Mouse (Mus musculus) right cerebral cortex, postnatal 36 days (tissue): Measurements from ENCODE around the gene Crb3.

Experiments used
- DNase-seq, 2 experiments: peaks; one replicate each; pipeline ENCODE4 v3.0.0; 2022; ENCODE audit warnings: low spot score in 2 of 2, mixed read lengths in 1 of 2

The Crb3 gene

DNA sequence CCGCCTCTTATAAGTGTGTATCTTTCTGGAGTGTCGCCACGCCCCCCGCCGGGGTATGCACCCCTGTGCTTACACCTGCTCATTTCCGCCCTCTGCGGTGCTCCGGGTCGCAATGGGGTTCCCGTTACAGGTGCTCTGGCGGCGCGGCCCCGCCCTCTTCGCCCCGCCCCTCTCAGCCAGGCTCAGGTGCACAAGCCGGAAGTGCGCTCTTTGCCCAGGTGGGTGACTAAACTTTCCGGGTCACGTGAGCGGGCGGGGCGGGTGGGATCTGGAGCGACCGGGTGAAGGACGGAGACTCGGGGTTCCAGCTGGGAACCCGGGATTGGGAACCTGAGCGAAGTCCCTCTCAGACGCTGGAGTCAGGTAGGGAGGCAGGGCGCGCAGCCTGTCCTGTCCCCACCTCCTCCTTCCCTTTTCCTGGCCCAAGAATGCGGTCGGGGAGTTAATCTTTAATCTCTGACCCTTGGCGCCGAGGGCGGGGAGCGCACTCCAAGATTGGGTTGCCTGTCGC, 3.2 kb downstream of the Crb3 start:
- DNase-seq, result no peak

DNA sequence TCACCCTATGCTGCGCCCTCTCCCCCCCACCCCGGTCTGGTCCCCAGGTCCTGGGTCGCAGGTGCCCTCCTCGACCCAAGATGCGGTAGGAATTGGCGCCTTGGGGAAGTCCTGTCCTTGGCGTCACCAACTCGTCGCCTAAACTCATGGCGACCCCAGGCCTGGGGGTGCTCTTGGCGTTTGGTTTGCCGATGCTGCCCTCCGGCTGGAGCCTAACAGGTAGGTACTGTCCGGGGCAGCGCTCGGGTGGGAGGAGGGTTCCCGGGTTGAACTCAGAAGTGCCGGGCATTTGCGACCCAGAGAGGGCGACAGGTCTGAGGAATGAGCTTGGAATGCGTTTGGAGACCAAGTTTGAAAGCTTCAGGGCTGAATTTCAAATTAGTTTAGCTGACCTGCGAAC, 3.6 kb downstream of the Crb3 start:
- no peak for DNase-seq

DNA sequence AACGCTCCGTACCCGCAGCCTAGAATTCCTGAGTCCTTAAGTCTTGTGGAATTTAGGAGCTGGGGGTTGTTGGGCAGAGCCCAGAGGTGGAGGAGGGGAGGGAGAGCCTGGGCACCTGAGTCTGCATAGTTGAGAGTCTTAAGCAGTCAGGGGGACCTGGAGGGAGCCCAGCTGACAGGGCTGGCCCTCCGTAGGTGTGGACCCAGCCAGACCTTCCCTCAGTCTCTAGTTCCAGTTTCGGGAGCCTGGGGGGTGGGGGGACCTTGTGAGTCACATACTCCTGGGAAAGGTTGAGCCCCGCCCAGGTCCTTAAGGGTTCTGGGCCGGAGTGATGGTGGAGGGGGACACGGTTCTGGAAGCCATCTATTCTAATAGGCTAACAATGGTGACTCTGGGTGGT, 4.1 kb downstream of the Crb3 start:
- DNase-seq, result no peak

DNA sequence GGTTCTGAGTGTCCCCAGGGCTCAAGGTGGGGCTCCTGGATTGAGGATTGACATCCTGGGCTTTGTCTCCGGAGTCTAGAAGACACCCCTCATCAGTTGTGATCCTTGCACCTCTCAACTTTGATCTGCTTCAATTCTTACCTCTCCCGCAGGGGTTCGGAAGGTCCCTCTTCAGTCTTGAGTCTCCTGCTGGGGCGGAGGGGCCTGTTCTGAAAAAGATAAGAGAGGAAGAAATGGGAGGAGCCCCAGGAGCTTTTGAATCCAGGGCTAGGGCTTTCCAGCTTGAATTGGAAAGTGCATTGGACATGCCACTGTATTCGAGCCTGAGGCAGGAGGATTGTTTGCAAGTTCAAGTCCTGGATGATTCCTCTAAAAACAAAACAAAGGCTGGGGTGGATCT, 8.0 kb downstream of the Crb3 start:
- no peak for DNase-seq

DNA sequence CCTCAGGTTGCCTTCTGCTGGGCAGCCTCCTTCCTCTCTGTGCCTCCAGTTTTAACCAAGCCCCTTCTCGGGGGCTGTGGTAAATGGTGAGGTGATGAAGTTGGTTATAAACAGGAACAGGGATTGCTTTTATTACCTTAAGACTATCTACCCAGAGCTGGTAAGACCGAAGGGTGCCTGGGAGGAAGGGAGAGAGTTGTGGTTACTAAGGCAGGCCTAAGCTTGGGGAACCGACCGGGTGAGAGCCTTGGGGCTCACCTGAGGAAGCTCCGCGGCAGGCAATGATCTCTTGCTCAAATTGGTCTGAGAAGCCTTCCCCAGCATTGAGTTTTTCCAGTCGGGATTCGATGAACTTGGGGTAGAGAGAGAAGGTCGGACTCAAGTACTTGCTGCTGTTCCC, 11.4 kb downstream of the Crb3 start:
- DNase-seq, result no peak

DNA sequence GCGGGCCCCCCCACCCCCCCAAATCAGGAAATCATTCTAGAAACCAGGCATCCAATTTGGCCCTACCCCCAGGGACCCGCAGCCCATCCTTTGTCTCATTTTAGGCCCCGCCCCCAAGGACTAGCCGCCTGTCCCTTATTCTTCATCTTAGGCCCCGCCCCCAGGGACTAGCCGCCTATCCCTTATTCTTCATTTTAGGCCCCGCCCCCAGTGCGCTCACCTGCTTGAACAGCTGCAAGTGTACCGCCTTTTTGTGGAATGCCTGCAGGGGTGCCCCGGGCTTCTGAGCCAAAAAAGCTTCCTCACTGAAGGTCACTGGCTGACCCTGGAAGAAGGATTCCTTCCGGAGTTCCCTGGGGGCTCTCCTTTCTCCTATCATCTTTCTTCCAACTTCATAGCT, 11.8 kb downstream of the Crb3 start:
- DNase-seq, result no peak

DNA sequence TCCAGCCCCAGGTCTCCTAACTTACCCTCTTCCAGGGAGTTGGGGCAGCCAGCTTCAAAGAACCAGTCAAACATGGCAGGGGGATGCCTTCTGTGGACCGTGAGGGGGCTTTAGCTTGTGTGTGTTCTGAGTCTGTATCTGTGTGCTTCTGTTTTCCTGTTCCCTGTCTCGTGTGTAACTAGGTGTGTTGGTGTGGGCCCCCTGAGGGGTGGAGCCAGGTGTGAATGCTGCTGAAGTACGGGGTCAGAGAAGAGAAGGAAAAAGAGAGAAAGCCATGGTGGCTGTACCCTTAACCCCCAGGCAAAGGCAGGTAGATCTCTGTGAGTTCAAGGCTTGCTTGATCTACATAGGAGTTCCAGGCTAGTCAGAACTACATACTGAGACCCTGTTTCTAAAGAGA, 18.0 kb downstream of the Crb3 start:
- DNase-seq, result no peak

DNA sequence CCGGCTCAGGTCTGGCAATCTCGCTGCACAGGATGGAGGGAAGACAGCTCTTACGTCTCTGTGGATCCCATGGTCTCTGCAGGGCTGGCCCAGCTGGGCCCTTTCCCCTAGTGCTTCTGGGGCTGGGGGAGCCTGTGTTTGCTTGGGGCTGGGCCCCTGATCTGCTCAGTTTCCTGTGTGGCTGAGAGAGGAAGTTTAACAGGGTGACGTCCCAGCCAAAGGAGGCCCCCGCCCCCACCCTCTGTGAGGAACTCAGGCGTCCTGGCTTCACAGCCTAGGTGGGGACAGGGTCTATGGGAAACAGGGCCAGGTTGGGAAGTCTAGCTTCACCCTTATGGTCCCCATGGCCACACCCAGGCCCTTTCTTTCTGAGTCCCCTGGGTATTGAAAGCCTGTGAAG, 19.4 kb downstream of the Crb3 start, which contains the start of gene Dennd1c:
Dennd1c (minus strand) TSS at position 179 of the 400 bp plus-strand sequence.
- no peak for DNase-seq

DNA sequence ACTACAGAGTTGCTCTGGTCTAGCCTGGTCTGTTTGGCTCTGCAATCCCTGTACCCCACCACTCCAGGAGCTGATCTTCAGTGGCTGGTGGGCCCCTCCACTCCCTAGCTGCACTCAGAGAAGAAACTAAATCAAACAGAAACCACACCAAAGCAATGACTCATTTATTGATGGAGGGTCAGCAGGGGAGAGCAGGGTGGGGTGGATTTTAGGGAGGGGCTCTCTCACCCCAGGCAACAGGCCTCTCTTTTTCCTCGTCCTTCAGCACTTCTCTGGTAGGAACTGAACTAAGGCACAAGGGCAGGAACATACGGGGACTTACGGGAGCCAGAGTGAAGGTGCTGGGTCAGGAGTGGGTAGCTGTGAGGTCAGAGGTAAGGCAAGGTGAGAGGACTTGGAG, 21.0 kb downstream of the Crb3 start:
- no peak for DNase-seq

DNA sequence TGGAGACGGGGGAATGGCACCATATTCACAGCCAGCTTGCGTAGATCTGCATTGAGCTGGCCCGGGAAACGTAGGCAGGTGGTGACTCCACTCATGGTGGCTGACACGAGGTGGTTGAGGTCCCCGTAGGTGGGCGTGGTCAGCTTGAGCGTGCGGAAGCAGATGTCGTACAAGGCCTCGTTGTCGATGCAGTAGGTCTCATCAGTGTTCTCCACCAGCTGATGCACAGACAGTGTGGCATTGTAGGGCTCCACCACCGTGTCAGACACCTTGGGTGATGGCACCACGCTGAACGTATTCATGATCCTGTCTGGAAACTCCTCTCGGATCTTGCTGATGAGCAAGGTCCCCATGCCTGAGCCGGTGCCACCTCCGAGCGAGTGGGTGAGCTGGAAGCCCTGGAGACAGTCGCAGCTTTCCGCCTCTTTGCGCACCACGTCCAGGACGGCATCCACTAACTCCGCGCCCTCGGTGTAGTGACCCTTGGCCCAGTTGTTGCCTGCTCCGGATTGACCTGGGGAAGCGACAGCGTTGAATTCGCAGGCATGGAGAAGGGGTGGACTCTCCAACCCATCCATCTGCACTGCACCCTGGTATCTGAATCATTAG, 22.4 kb downstream of the Crb3 start:
- no peak for DNase-seq

DNA sequence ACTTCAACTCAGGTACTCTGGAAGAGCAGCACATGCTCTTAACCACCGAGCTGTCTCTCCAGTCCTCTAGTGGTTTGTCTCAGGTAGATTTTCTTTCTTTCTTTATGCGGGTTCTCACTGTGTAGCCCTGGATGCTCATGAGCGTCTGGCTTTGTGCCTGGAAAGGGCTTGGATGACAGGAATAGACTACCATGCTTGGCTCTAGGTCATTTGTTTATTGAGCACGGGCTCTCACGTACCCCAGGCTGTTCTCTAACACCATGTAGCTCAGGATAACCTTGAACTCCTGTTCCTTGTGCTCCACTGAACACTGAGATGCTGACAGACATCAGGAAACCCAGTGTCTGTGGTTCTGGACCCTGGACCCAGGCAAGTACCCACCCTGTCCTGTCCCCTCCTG, 23.6 kb downstream of the Crb3 start:
- DNase-seq, result no peak

DNA sequence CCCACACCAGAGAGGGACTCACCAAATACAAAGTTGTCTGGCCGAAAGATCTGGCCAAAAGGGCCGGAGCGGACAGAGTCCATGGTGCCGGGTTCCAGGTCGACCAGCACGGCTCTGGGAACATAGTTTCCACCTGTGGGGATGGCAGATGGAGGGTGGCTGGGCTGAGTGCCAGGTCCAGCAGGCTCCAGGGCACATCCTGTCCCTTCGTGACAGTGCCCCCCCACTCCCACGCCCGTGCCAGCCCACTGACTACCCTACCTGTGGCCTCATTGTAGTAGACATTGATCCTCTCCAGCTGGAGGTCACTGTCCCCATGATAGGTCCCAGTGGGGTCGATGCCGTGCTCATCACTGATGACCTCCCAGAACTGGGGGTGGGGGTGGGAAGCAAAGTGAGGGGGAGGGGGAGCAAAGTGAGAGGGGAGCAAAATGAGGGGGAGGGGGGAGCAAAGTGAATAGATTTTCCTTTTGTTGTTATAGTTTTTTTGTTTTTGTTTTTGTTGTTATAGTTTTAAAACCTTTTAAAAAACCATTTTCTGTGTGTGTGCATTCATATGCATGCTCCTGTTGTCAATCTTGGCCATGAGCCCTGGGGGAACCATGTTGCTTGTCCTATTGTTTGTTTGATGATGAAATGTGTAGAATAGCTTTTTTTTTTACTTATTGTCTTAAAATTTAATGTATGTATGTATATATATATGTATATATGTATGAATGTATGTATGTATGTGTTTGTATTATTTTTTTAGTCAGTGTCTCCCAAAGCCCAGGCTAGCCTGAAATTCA, 27.3 kb downstream of the Crb3 start:
- no peak for DNase-seq

DNA sequence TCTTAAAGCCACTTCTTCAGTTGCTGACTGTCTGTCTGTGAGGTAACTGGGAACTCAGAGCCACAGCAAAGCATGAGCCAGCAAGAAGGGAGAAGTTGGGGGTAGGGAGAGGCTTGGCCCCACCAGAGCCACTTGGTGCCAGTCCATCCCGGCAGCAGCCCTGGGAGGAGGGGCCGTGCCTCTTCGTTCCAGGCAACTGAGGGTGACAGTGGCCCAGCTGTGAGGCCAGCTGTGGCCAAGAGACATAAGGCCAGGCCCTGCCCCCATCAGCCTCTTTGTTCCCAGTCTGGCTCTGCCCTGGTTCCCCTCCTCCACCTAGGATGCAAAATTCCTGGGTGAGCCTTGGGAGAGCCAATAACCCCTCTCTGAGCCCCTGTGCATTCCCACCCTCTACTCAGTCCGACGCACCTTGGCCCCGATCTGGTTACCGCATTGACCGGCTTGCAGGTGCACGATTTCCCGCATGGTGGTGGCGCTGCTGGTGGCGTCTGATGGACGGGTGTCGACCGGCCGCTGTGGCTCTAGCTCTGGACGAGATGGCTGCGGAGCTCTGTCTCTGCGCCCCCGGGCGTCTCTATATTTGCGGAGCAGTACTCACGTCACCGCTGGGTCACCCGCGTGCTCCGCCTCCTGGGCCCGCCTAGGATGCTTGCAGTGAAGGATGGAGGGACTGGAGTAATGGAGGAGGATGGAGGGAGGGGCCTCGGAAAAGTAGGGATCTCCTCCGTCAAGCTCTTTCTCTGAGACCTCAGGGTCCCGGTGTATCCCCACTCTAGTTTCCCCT, 28.3 kb downstream of the Crb3 start, which contains the start of gene Tubb4a:
Tubb4a (minus strand) TSS at position 734 of the 784 bp plus-strand sequence.
- peak; percentile 86 to 88 for DNase-seq

DNA sequence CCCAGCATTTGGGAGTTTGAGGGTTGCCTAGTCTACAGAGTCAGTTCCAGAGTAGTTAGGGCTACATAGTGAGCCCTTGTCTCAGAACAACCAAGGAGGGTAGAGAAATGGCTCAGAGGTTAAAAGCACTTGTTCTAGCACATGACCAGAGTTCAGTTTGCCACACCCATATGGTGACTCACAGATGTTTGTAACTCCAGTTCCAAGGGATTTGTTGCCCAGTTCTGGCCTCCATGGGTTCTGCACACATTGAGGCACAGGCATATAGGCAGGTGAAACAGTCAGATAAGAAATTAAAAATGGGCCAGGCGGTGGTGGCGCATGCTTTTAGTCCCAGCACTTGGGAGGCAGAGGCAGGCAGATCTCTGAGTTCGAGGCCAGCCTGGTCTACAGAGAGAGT, 35.3 kb downstream of the Crb3 start:
- no peak for DNase-seq

DNA sequence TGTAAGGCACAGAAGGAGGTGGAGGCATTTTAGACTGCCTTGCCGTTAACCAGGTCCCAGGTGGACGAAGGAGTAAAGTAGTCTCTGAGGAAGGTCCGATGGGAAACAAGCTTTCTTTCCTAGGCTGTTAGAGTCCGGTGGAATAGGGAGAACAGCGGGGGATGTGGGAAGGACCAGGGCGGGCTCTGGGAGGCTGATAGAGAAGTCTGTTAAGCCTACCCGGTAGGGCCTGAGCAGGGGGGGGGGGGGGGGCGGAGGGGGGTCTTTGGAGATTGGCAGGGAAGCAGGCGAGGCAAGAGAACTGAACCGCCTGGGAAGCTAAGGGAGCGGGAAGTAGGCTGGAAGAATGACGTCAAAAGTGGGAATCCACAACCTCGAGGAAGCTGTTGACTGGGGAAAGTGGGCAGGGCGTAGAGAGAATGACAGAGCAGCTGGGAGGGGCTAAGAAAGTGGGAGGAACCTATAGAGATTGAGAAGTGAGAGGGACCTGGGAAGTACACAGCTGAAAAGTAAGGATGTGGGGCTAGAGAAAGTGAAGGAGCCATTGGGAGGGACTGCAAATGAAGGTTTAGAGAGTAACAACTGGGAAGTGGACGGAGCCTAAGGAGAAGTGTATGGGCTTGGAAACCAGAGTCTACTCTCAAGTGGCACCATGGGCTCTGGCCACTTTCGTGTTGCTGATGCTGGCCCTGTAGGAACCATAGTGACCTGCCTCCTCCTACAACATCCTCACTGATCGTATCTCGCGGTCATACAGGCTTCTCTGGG, 37.1 kb downstream of the Crb3 start:
- DNase-seq, result no peak

DNA sequence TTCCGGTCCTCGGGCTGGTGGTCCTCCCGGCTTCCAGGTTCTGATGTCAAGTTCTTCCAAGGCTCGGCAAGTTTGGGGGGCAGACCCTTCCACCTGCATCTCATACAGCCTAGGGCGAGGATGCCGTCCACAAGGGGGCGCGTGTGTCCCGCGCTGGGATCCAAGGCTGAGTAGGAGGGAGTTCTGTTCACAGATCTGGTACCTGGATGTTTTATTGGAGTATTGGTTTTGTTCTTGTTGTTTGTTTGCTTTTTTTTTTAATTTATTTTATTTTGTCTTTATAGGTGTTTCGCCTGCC, 37.7 kb downstream of the Crb3 start:
- peak; percentile 69 to 72 for DNase-seq

DNA sequence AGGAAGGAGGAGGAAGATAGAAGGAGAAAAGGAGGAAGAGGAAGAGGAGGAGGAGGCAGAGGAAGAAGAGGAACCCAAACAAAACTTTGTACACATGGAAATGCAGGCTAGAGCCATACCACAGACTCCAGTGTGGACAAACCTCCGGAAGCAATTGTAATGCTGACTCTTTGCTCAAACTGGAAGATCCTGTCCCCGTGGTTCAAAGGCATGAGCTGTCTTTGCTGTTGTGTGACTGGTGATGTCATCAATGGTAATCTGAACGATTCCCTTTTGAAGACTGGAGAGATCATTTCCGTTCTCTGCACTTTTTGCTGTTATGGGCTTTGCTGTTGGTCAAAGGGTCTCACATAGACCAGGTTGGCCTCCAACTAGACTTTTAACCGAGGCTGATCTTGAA, 39.4 kb downstream of the Crb3 start:
- no peak for DNase-seq

DNA sequence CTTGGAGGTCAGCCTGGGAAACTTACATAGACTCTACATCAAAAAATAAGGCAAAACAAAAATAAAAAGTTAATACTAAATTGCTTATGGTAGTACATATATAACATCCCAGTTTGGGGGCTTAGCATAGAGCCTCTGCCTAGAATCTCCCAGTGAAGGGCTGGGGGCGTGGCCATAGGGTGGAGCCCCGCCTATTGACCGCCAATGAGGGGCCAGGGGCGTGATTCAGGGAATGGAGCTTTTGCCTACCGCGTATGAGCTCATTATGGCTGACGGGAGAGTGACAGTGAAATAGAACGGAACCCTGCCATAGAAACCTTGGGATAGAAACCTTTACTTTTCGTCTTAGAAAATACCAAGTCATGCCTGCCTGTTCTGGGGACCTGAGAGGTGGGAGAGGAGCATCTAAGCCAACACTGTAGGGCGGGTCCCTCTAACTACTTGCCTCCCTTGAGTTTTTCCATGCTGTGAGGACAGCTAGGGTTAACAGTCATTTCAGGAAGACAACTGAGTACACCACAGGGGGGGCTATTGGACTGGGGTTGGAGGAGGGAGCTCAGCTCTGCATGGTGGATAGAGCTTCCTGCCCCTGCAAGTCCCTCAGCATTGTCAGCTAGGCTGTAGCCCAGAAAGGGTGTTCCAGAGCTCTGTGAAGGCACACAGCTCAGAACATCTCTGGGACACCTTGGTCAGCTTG, 40.9 kb downstream of the Crb3 start:
- no peak for DNase-seq

DNA sequence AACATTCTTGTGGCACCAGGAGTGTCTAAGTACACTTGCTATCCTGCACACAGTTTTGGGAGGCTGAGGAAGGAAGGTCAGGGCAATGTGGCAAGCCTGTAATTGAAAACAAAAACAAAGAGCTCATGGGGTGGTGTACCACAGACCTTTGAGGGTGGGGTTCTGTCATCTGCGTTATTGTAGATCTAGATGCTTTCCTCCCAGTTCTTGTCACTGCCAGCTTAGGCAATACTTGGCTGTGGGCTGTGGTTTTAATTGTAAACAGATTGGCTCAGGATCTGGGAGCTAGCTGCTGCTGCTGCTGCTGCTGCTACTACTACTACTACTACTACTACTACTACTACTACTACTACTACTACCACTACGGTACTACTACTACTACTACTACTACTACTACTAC, 43.4 kb downstream of the Crb3 start:
- DNase-seq, result no peak

DNA sequence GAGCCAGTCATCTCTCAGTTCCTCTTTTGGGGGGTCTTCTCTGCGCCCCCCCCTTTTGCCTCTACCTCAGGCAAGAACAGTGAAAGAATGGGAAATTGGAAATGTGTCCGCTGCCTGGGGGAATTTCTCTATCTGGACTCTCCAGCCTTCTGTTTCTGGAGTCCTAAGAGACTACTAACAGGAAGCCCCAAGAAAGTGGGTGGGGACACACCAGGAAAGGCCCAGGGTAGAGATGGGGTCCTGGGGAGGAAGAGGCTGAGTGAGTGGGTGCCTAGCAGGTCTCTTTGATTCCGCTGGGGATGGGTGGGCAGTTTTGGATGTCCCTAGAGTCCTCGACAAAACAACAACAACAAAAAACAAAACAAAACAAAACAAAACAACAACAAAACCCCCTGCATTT, 45.6 kb downstream of the Crb3 start:
- DNase-seq, result no peak
